Mouse (Mus musculus) subcutaneous adipose tissue, adult 2 months (tissue): Measurements from ENCODE around the gene Gngt1. TPM values are rescaled to one million over a fixed set of nuclear protein-coding genes. Genes with fewer than 3 reads are reported as not detected.

Experiments
- polyA plus RNA-seq: library from polyadenylated mRNA; depleted of rRNA; stranded (reverse); fragments of >200 nt; gene quantifications from 2 replicates; pipeline ENCODE4 v1.2.3, GENCODE M21; 2012; ENCODE audit warnings: low replicate concordance; rRNA removed

The Gngt1 gene
- polyA plus RNA-seq, result not detected in 2 replicates

GRCm38 (mm10) chr6:3993492-3993891, at the start of gene Gngt1:
Gene Gngt1, plus strand, starts transcription at chr6:3993792.

DNA sequence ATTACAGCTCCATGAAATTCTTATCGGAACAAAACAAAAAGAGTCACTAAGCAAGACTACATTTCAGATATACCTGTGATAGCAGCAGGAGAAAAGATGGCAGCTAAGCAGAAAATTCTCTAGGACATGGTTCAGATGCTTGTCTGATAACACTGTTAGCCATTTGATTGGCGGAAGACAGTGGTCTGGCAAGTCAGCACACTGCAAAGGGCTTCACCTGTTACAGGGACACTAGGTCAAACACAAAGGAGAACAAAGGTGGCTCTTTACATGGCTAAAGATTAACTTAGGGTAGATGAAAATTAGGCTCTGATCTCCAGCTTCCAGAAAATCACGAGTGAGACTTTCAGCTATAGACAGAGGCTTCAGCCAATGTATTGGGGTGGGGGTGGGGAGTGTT, 4.8 kb upstream of the Gngt1 start, which contains the start of gene Tfpi2:
TSS of gene Tfpi2 (minus strand) at position 170 of the 400 bp plus-strand sequence.

DNA sequence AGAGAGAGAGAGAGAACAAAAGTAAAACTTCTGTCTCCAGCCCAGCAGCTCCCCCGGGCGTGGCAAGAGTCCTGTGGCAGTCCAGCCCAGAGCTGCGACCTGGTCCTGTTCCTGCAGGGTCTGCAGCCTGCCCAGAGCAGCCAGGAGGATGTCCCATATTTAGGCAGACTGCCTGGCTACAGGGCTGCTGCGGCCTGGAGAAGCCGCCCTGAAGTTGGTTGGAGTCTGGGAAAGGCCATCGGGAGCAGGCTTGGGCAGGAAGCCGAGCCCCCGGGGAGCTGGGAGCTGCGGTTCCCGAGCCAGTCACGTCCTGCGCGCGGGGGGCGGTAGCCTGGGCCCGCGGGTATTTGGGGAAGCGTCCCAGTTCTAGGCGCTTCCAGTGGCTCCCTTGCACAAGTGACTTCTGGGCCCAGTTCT, 10.3 kb downstream of the Gngt1 start, which contains the start of gene Gng11:
TSS of gene Gng11 (plus strand) at position 15 of the 417 bp plus-strand sequence.

Other genes starting within 250 kb of the Gngt1 start
- not detected in 2 replicates for gene Calcr, start 229.1 kb upstream of the Gngt1 start, polyA plus RNA-seq
- 4.4 and 4.8 TPM in 2 replicates for gene Tfpi2, start 4.9 kb upstream of the Gngt1 start, polyA plus RNA-seq
- 11.6 and 12.8 TPM in 2 replicates for gene Gng11, start 10.1 kb downstream of the Gngt1 start, polyA plus RNA-seq
- gene Bet1, start 93.2 kb downstream of the Gngt1 start, polyA plus RNA-seq, result 21.3 and 21.6 TPM in 2 replicates